Mouse (Mus musculus) ovary, adult 18-20 months (tissue): ENCODE measurements around the gene Mmp15.

ENCODE experiments used
- DNase-seq: peaks from one replicate; pipeline ENCODE4 v3.0.0; 2022; ENCODE audit warnings: low spot score, mixed read lengths

Mmp15 gene

DNA sequence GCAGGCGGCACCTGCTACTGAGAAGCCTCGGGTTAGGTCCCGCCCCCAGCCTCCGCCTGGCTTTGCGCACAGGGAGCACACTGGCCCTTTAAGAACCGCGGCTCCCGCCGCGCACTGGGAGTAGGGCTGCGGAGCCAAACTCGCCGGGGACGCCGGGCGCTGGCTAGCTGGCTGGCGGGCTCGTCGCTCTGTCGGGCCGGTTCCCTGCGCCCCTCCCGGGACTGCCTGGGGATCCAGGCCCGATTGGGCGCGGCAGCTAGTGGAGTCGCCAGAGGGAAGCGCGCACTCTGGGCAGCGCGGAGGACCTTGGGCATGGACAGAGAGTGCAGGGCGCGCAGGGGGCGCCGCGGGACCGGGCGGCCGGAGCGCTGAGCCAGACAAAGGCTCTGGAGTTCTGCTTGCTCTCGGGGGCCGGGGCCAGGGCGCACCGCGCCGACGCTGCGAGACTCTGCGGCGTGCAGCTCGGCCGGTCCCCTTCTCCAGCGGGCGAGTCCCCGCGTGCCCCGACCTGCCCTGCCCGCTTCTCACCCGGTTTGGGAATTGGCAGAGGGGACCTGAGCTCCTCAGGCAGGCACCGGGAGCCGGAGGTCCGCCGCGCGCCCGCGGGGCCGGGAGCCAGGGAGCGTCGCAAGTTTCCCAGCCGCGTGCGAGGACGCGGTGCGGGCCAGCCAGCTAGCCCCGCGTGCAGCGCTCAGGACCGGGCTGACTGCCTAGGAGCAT is at the start of gene Mmp15:
Mmp15 (plus strand) TSS at position 118 of the 720 bp plus-strand sequence.
- peak; percentile 59 for DNase-seq

DNA sequence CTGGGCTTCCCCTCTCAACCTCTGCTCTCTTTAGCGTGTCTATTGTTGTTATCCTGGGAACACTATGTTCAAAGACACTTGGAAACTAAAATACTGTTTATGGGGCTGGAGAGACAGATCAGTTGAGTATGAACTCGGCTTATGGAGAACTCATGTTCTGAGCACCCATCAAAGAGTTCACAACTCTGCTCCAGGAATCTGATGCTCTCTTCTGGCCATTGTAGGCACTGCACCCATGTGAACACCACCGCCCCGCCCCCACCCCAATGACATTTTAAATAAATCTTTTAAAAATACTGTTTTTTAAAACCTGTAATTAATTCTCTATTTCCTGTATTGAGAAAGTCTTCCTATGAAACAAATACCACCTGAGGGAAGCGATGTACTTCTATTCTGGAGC is 49.7 kb upstream of the Mmp15 start:
- no peak for DNase-seq

DNA sequence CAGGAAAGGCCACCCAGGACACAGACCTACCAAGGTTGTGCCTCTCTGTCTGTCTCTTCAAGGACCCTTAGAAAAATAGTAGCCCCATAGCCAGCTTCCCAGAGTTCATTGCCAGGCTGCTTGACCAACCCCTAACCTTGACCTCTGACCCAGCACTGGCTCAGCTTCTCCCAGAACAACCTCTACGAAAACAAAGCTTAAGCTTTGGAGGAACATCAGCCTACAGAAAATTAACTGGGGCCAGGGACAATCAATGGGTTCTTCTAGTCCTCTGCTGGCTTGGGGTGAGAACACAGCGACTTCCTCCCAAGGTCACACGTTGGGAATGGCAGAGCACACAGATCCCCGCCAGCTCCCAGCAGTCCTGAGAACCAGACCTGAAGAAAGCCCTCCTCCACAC is 46.5 kb upstream of the Mmp15 start:
- DNase-seq: no peak

DNA sequence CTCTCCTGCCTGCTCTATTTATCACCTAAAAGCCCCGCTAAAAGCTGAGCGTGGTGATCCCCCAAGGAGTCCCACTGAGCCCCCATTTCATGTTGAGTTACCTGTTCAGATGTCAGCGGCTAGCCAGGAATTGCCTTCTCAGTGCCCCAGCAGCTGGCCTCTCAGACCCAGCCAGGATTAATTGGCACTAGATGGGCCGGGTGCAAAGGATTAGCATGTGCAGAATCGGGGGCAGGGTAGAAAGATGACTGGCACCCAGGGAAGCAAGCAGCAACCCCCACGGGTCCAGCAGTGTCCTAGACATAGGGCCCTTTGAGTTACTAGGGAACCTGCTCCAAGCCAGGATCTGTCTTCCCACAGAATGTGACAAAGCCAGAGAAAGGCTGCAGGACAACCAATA is 45.6 kb upstream of the Mmp15 start, which contains the start of gene Cngb1:
Cngb1 (minus strand) TSS at position 155 of the 400 bp plus-strand sequence.
- no peak for DNase-seq

DNA sequence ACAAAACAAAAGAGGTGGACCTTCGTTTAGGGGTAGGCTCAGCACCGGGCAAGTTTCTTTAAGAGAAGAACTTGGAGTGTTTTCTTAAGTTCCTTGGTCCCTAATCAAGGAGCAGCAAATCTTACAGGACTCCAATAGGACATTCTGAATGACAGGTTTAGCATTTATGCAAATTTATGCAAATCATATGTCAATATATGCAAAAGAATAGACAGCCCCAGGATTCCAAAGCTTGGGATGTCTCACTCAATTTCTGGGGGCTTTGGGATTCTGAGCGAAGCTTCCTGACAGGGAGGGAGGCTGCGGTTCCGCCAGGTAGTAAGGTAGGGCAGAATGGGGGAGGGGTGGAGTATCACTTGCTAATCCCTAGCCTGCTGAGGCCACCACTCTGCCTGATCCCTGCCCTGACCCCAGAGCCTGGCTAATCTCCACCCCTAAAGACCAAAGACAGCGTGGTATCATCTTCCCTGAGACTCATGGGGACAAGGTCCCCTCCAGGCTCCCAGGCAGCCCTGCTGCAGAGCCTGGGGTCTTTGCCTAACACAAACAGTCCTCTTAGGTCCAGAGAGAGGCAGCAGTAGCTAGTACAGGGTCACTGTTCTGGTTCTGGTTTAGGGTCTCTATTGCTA is 41.6 kb upstream of the Mmp15 start, which contains the start of gene Tepp:
Tepp (plus strand) TSS at position 225 of the 629 bp plus-strand sequence.
- DNase-seq: no peak

DNA sequence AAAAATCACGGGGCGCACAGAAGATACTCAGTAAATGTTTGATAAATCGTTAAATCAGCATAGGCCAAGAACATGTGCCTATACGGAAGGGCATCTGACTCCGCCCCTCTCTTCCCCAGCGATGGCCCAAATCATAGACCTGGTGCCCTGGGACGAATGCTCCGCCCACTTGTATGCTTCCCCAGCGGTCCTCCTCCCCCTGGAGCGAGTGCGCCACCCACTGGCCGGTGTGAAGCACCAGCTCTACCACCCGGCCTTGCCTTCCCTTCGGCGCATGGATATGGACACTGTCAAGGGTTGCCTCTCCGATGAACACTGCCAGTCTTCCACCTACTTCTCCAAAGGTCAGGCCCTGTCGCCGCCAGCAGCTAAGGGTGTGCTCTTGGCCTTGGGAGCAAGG is 39.2 kb upstream of the Mmp15 start:
- no peak for DNase-seq

DNA sequence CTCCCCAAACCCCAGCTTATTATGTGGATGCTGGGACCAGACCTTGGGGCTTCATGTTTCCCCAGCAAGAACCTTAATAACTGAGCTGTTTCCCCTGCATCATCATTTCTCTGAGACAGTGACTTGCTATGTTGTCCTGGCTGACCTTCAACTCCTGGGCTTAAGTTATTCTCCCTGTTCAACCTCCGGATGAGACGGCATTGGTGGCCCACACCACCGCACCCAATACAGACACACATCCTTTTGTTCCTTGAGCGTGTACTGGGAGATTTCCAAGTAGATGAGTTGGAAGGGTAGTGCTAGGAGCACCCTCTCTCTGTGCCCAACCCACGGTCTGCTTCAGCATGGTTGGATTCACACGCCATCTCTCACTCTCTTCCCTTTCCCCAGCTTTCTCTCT is 38.2 kb upstream of the Mmp15 start:
- no peak for DNase-seq

DNA sequence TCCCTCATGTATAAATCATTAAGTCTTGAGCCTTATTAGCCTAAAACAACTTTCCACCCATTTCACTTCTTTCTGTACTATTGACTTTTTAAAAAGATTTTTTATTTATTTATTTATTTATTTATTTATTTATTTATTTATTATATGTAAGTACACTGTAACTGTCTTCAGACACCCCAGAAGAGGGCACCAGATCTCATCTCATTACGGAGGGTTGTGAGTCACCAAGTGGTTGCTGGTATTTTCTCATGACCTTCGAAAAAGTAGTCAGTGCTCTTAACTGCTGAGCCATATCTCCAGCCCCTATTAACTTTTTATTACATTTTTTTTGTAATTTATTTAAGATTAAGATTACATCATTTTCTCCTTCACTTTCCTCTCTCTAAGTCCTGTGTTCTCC is 37.4 kb upstream of the Mmp15 start:
- DNase-seq: peak; percentile 45

DNA sequence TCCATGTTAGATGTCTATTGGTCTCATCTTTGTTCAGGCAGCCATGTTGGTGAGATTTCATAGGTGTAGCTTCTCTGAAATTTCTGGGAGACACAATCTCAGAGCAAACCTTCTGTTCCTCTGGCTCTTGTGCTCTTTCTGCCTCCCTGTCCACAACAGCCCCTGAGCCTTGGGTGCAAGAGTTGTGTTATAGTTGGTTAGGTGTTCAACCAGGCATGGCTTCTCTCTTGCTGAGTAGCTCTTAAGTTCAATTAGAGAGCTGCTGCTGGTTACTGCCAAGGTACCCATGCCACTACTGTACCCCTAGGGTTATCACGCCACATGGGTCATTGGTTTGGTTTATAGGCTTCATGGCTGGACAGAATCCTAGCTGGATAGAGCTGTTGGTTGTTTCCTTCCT is 36.7 kb upstream of the Mmp15 start:
- DNase-seq: no peak

DNA sequence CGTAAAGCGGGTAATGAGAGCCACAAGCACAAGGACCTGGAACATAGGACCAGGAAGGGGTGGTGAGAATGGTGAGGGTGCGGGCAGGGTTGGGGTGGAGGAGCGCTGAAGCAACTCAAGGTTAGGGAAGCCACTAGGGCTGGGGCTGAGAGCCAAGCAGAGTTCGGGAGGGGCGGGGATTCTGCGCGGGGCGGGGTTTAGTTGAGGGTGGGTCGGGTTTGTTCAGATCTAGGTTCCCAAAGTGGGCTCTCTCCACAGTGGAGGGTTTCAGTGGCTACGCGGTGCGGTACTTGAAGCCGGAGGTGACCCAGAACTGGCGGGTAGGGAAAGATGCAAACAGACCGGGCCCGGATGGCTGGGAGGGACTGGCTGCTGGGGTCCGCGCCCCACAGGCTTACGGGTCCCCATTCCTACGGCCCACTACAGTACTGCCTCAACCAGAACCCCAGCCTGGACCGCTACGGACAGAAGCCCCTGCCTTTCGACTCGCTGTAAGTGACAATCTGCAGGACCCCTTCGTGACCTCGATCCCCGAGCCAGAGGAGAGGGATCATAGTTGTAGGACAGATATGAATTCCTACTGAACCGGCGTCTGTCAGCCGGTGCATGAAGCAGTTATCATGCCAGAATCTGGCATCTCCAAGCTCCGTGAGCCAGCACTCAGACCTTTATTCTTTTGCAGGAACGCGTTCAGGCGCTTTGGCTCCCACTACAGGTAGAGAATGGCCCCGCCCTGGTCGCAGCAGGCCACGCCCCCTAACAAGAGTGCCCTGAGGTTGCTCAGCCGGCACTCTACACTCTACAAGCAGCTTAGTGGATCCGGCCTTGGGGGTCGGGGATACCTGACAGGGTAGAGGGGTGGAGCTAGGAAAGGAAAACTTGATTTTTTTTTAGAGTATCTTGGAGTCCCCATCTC is 31.6 kb upstream of the Mmp15 start:
- peak; percentile 36 for DNase-seq

DNA sequence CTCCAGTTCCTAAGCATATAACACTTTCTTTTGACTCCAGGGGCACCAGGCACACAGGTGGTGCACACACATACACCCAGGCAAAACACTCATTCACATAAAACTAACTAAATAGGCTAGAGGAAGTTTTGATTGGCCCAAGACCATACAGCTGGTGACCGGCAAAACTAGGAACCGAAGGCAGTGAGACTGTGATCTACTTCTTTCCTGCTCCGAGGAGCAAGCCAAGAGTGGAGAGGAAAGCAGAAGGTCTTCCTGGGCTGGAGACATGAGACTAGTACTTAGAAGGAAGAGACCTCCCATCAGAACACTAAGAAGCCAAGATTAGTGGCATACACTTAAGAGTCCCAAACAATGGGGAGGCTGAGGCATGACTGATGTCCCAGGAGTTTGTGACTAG is 28.9 kb upstream of the Mmp15 start:
- DNase-seq: no peak

DNA sequence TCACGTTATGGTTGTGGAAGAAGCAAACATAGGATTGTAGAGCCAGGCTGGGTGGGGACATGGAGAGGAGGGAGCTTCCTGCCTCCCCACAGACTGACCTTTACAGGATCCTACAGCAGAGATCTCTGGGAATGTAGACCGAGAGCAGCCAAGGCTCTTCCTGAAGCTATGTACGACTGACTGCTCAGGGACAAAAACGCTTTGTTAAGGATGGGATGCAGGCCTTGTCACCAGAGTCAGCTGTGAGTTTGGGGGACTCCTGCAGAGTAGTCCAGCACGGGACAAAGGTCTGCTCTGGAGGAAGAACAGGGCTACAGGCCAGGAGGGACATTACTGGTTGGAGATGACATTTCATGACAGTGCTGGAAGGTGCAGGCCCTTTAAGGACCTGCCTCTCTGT is 27.4 kb upstream of the Mmp15 start:
- no peak for DNase-seq

DNA sequence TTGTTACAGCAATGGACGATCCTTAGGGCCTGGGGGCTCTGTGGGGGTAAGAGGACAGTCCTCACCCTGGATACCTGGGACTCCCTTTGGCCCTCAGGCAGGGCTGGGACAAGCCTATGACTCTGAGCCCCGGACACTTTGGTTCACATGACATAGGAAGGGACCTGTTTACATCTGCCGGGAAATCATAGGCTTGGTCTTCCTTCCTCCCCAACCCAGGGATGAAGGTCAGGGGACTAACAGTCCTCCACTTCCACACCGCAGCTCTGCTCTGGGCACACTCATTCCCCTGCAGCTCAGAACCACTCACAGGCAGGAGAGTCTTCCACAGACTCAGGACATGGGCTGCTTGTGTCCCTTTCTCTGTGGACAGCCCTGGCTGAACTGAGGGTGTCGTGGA is 25.2 kb upstream of the Mmp15 start:
- no peak for DNase-seq

DNA sequence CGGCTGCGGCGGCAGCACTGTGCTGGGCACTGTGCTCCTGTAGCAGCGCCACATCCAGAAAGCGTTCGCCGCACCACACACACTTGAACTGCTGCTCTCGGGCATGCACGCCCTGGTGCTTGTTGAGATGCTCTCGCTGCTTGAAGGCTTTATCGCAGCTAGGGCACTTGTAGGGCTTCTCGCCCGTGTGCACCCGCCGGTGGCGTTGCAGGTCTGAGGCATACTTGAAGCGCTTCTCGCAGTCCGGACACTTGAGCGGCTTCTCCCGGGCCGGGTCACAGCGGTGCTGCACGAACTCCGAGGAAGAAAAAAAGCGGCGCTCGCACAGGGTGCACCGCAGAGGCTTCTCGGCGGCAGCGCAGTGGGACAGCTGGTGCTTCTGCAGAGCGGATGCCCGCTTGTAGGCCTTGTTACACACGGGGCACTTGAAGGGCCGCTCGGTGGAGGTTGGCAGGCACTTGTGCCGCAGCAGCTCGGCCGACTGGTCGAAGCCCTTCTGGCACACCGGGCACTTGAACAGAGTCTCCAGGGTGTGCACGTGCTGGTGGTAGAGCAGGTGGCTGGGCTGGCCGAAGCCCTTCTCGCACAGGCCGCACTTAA is 24.1 kb upstream of the Mmp15 start:
- DNase-seq: no peak

DNA sequence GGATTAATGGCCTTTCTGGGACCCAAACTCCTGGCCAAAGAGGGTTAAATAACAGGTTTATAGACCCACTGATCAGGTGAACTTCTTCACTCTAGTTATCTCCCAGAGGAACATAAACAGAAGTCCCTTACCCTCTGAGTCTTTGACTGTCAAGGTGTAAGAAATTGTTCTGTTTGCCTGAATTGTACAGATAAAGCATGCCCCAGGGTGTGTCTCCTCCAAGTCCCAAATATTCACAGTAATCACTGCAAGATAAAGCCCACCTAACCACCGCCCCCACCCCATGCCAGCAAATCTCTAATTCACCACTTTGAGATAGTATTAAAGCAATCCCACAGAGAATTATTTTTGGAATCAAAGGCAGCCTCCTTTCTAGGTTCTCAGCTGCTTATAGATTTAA is 21.7 kb upstream of the Mmp15 start:
- no peak for DNase-seq

DNA sequence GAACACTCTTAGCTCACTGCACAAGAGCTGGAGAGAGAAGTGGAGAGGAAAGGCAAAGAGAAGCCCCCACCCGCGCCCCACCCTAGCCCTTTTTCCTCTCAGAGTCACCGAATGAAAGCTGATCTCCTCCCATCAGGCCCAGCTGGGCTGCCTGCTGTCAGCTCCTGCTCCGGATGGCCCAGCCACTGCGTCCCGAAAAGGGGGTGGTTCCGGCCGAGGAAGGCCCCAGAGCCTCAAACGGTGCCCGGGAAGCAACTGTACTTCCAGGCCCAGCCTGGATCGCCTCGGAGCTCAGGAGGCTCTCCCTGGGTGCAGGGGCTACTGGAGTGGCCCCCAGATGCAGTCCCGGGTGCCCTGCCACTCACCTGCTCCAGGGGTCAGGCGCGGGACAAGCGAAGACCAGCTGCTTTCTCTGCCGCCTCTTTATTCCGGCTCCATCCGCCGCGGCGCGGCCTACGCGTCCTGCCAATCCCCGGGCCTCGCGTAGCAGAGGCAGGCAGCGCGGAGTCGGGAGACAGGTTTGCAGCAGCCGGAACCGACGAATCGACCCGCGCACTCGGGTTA is 20.8 kb upstream of the Mmp15 start:
- DNase-seq: no peak

DNA sequence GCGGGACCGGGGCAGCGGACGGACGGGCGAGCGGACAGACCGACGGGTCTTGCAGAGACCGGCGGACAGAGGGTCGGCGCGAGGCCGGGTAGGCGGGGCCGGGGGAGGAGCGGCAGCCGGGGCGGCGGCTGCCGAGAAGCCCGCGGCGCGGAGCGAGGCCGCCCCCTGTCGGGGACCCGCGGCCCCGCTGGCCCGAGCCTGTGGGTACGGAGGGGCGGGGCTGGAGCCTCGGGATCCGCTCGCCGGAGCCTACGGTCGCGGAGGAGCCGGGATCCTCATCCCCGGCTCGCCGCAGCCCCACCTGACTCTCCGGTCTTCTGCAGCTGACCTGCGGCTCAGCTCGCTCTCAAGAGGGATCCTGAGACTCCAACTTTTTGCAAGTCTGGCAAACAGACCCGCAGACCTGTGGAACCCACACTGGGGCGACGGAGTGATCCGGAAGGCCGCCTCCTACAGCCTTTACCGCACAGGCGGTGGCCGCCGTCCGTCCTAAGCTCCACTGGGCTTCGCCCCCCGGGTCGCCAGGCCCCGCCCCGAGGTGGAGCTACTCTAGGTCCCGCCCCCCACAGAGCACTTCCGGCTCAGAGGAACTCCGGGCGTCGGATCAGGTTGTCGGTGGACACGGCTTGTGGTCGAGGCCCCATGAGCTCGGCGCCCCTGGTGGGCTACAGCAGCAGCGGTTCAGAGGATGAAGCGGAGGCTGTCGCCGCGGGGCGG is 20.2 kb upstream of the Mmp15 start, which contains the start of the genes Zfp319 and Usb1:
Zfp319 (minus strand) TSS at position 231 of the 717 bp plus-strand sequence.
Usb1 (plus strand) TSS at position 565 of the 717 bp plus-strand sequence.
- peak; percentile 91 for DNase-seq

DNA sequence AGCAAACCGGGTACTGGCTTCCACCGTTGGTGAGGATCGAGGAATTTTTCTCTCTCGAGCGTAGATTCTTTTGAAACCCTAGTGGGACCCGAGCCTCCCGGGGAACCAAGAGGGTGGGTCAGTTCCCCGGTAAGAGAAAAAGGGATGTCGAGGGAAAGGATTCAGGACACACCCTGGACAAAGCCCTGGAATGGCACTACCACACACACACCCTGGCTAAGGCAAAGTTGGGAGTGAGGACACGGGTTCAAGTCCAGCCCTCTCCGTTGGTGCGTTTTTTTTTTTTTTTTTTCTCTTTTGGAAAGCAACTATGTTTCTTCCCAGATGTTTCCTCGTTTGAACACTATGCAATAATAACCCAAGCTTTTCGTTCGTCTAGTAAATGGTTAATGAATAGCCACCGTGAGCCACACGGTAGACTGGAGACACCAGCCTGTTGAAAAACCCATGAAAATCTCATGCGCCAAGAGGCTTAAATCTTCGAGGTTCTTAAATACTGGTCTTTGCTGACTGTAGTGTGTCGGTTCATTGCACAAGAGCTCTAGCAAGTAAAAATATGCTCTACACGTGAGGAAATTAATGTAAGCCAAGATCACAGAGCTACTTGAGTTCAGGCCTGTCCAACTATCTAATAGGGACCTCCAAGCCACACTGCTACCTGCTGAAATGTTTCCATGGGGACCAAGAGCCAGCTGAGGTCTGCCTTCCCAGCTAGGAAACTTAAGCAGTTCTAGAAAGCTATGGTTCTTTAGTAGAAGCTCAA is 19.4 kb upstream of the Mmp15 start:
- no peak for DNase-seq

DNA sequence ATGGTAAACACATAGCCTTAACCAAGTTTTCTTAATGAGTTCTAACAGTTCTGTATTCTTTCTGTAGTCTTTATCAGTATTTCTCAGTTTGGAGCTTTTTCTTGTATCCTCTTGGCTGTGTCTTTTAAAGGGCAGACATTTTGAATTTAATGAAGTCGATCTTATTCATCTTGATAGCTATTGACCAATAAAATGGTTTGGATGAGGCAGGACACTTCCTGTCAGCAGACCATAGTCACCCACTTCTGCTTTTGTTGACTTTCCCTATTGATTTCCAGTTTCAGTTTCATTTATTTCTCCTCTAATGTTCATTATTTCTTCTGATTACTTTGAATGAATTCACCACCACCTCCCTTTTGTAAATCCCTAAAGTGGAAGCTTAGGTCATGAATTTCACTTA is 16.4 kb upstream of the Mmp15 start:
- no peak for DNase-seq

DNA sequence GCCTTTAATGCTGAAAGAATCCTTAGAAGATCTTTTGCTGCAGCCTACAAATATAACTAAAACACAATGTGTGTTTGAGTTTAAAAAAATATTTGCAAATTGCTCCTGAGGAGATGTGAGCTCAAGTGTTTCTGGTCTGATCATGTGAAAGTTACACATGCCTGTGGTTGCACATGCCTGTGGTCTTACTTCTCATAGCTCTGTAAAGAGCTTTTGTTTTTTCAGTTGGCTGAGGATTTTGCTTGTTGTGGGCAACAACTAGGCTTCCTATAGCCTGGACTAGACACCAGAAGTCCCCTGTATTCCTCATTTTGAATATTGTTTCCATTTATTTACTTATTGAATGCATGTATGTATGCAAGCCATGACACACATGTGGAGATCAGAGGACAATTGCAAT is 15.7 kb upstream of the Mmp15 start:
- DNase-seq: no peak
